Mouse (Mus musculus) CH12.LX (cell line): ENCODE data around the gene Ranbp9. TPM values are rescaled to one million over a fixed set of nuclear protein-coding genes. Genes with fewer than 3 reads are reported as not detected.

Experiments used
- DNase-seq: peaks from one replicate; pipeline ENCODE4 v3.0.0-alpha.2; 2013; ENCODE audit errors: extremely low read depth
- H3K27ac ChIP-seq: 2 replicates; pipeline ENCODE4 v1.5.1; 2012; ENCODE audit warnings: low read depth, mild to moderate bottlenecking, control low read depth, moderate library complexity; ENCODE audit not compliant: insufficient read depth
- H3K27me3 ChIP-seq: replicated peaks from 2 replicates; pipeline ENCODE3; 2012; ENCODE audit warnings: inconsistent platforms
- H3K36me3 ChIP-seq, 2 experiments: replicated peaks in 1 of 2; 2 replicates each; pipeline versions ENCODE3 to v1.6.1; 2012; ENCODE audit warnings: inconsistent platforms in 1 of 2, low read length in 1 of 2, mild to moderate bottlenecking in 1 of 2, mixed read lengths in 1 of 2, moderate library complexity in 1 of 2; ENCODE audit not compliant: control insufficient read depth in 1 of 2, insufficient read depth in 1 of 2
- H3K4me1 ChIP-seq, 2 experiments: 2 replicates each; pipeline ENCODE4 v1.6.1; 2012; ENCODE audit warnings: inconsistent platforms in 1 of 2, moderate library complexity in 1 of 2; ENCODE audit not compliant: insufficient read depth in 2 of 2, control insufficient read depth in 1 of 2
- H3K4me2 ChIP-seq: 2 replicates; pipeline ENCODE4 v1.6.1; 2012; ENCODE audit warnings: low read depth, mild to moderate bottlenecking, control low read depth; ENCODE audit not compliant: poor library complexity, insufficient read depth, severe bottlenecking
- H3K4me3 ChIP-seq, 3 experiments: fragments of 150-350 bp in 1 of 3; sonication (generic) in 1 of 3; replicated peaks in 1 of 3; 2 replicates each; pipeline versions ENCODE3 to v1.5.1; 2011 to 2012; ENCODE audit warnings: low read depth in 2 of 3, low read length in 2 of 3, mild to moderate bottlenecking in 2 of 3, moderate library complexity in 2 of 3, control low read depth in 1 of 3, improper control_type of control experiment in 1 of 3, inconsistent platforms in 1 of 3, mixed read lengths in 1 of 3; ENCODE audit not compliant: poor library complexity in 1 of 3
- H3K79me2 ChIP-seq: replicated peaks from 2 replicates; pipeline ENCODE4 v1.6.1; 2012; ENCODE audit warnings: mild to moderate bottlenecking, moderate library complexity; ENCODE audit not compliant: control insufficient read depth, poor library complexity, insufficient read depth, severe bottlenecking; ENCODE audit errors: extremely low read depth
- H3K9ac ChIP-seq: 2 replicates; pipeline ENCODE4 v1.6.1; 2012; ENCODE audit warnings: low read depth, mild to moderate bottlenecking, control low read depth, moderate library complexity; ENCODE audit not compliant: insufficient read depth
- H3K9me3 ChIP-seq: replicated peaks from 2 replicates; pipeline ENCODE3; 2012; ENCODE audit warnings: low read length, inconsistent platforms, mixed read lengths
- IRF4 ChIP-seq: IDR thresholded peaks from 2 replicates; pipeline ENCODE4 v1.6.1; 2014; ENCODE audit warnings: low read depth, mild to moderate bottlenecking, inconsistent platforms, low read length, improper control_type of control experiment
- JUN ChIP-seq: IDR thresholded peaks from 2 replicates; pipeline ENCODE4 v1.6.1; 2011; ENCODE audit warnings: low read depth, mild to moderate bottlenecking, low read length, improper control_type of control experiment, moderate library complexity; ENCODE audit not compliant: insufficient read depth
- JUND ChIP-seq: conservative IDR thresholded peaks from 2 replicates; pipeline ENCODE4 v1.6.1; 2011; ENCODE audit warnings: low read depth, low read length, improper control_type of control experiment
- MAFK ChIP-seq: IDR thresholded peaks from 2 replicates; pipeline ENCODE4 v1.6.1; 2011; ENCODE audit warnings: low read length, improper control_type of control experiment; ENCODE audit not compliant: insufficient replicate concordance
- MAX ChIP-seq: IDR thresholded peaks from 2 replicates; pipeline ENCODE4 v1.6.1; 2011; ENCODE audit warnings: low read length, improper control_type of control experiment
- MAZ ChIP-seq: IDR thresholded peaks from 2 replicates; pipeline ENCODE4 v1.6.1; 2012; ENCODE audit warnings: low read depth, mild to moderate bottlenecking, inconsistent platforms, low read length, improper control_type of control experiment, moderate library complexity
- MYC ChIP-seq: IDR thresholded peaks from 2 replicates; pipeline ENCODE4 v1.6.1; 2011; ENCODE audit warnings: low read depth, mild to moderate bottlenecking, improper control_type of control experiment, low read length
- NRF1 ChIP-seq: IDR thresholded peaks from 2 replicates; pipeline ENCODE4 v1.6.1; 2014; ENCODE audit warnings: low read depth, mild to moderate bottlenecking, inconsistent platforms, low read length, improper control_type of control experiment, moderate library complexity
- POLR2A ChIP-seq: IDR thresholded peaks from 2 replicates; pipeline ENCODE4 v1.6.1; 2011; ENCODE audit warnings: low read depth, mild to moderate bottlenecking, improper control_type of control experiment, low read length
- RAD21 ChIP-seq: IDR thresholded peaks from 2 replicates; pipeline ENCODE4 v1.6.1; 2011; ENCODE audit warnings: low read depth, mild to moderate bottlenecking, low read length, improper control_type of control experiment, moderate library complexity
- SMC3 ChIP-seq: IDR thresholded peaks from 2 replicates; pipeline ENCODE4 v1.6.1; 2011; ENCODE audit warnings: low read depth, low read length, improper control_type of control experiment
- TBP ChIP-seq: conservative IDR thresholded peaks from 2 replicates; pipeline ENCODE4 v1.6.1; 2011; ENCODE audit warnings: low read depth, low read length, improper control_type of control experiment
- TCF12 ChIP-seq: IDR thresholded peaks from 2 replicates; pipeline ENCODE4 v1.6.1; 2014; ENCODE audit warnings: low read depth, mild to moderate bottlenecking, inconsistent platforms, low read length, improper control_type of control experiment
- USF1 ChIP-seq: IDR thresholded peaks from 2 replicates; pipeline ENCODE4 v1.6.1; 2014; ENCODE audit warnings: low read depth, mild to moderate bottlenecking, inconsistent platforms, low read length, improper control_type of control experiment
- ZC3H11A ChIP-seq: IDR thresholded peaks from 2 replicates; pipeline ENCODE4 v1.6.1; 2012; ENCODE audit warnings: low read depth, mild to moderate bottlenecking, inconsistent platforms, low read length, improper control_type of control experiment
- ZKSCAN1 ChIP-seq: IDR thresholded peaks from 2 replicates; pipeline ENCODE4 v1.6.1; 2012; ENCODE audit warnings: low read depth, inconsistent platforms, low read length, improper control_type of control experiment, borderline replicate concordance
- ZMIZ1 ChIP-seq: IDR thresholded peaks from 2 replicates; pipeline ENCODE4 v1.6.1; 2012; ENCODE audit warnings: low read depth, mild to moderate bottlenecking, inconsistent platforms, low read length, improper control_type of control experiment
- dilution Hi-C: fragments of 300-500 bp; cut with MboI; formaldehyde crosslinking; loops from 2 replicates; pipeline ENCODE4 v1.14.3; 2020; ENCODE audit warnings: low sequenced_read_pairs; ENCODE audit not compliant: extremely low pct_unique_long_range_greater_than_20kb, extremely low pct_ligation_motif_present
- in situ Hi-C: fragments of 300-500 bp; cut with MboI; formaldehyde crosslinking; loops from 3 replicates; pipeline ENCODE4 v1.14.3; 2019; ENCODE audit warnings: low sequenced_read_pairs, low pct_ligation_motif_present, low pct_unique_long_range_greater_than_20kb, mixed read lengths
- polyA plus RNA-seq: library from polyadenylated mRNA; unstranded; fragments of >175 nt; gene quantifications from 2 replicates; pipeline ENCODE4 v1.2.1, GENCODE M21; 2012; ENCODE audit warnings: low read depth; ENCODE audit not compliant: insufficient read length
- total RNA-seq, 2 experiments: library from RNA; depleted of rRNA; stranded (reverse); fragments of 300-350 nt in 1 of 2; fragments of >200 nt in 1 of 2; gene quantifications; 2 replicates each; pipeline ENCODE4 v1.2.3; 2012 to 2014

Gene Ranbp9
- total and polyA plus RNA-seq, 3 experiments = 22.0 to 37.6 (median 31.8) TPM

DNA sequence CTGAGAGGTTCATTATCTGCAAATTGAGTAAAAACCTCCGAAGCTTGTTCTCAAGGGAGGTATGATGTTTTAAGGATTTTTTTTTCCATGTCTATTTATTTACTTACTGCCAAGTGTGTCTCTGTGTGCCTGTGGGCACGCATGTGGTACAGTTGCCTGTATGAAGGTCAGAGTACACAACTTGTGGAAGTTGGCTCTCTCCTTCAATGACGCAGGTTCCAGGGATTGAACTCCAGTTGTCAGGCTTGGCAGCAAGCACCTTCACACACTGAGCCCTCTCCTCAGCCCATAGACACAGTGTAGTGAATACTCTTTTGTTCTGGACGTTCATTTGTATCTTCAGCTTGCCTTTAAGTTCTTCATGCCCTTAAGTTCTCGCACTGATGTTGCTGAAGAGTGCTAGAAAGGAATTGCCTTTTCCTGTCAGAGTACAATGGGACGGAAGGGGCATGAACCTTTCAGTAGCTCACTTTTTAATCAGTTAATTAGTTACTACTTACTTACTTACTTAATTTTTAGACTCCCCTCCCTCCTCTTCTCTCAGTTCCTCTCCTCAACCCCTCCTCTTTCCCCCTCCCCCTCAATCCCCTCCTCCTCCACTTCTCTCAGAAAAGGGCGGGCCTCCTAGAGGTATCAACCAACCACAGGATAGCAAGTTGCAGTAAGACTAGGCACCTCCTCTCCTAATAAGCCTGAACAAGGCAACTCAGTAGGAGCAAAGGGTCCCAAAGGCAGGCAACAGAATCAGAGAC is 18.8 kb upstream of the Ranbp9 start:
- H3K4me1 ChIP-seq = peaks cover 4 to 35% of the 10 kb centered on the region in 2 experiments
- H3K9ac ChIP-seq = no peak overlapping the region
- no peak for TF ChIP-seq POLR2A
- no peak for TF ChIP-seq NRF1
- TF ChIP-seq TCF12 = no peak
- no peak for TF ChIP-seq MAZ
- TF ChIP-seq ZMIZ1 = no peak
- TF ChIP-seq MAFK = no peak
- no peak for TF ChIP-seq USF1
- TF ChIP-seq ZKSCAN1 = no peak
- no peak for TF ChIP-seq RAD21
- TF ChIP-seq JUN = no peak
- TF ChIP-seq MAX = no peak
- TF ChIP-seq, all 38 proteins: peak for 0
- no peak overlapping the region for H3K4me2 ChIP-seq
- in situ Hi-C loops (no loop called here), dilution Hi-C loops (no loop called here)
- H3K27me3 ChIP-seq = no peaks in the 10 kb centered on the region
- no peaks in the 10 kb centered on the region for H3K36me3 ChIP-seq
- peaks cover 8% of the 10 kb centered on the region for H3K9me3 ChIP-seq
- no peak overlapping the region for H3K4me3 ChIP-seq
- DNase-seq = no peak
- no peaks in the 10 kb centered on the region for H3K79me2 ChIP-seq
- no peak overlapping the region for H3K27ac ChIP-seq

DNA sequence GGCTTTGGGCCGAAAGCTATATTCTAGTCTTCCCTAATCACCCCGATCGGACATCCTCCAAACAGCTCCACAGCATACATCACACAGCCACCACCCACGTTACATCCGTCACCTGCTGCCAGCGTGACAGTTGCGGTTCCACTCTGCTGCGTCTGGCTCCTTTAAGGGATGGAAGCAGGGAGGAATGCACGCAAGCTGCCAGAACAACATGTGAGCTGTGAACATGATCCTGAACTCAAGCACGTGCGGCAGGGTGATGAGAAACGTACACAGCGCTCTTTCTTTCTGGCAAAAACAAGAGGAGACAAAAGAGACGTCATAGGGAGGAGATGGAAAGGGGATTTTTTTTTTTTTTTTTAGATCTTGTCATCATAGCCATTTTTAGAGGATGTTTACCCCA is 17.8 kb upstream of the Ranbp9 start:
- in situ Hi-C loops = no loop called here
- peaks cover 8% of the 10 kb centered on the region for H3K9me3 ChIP-seq

More for the DNA sequence above, 17.8 kb upstream of the Ranbp9 start:
- dilution Hi-C loops = no loop called here
- DNase-seq = no peak
- no peak for TF ChIP-seq ZC3H11A
- no peak for TF ChIP-seq ZMIZ1
- TF ChIP-seq IRF4 = no peak
- no peak for TF ChIP-seq TBP
- TF ChIP-seq POLR2A = no peak
- TF ChIP-seq SMC3 = no peak
- no peak for TF ChIP-seq MYC
- no peak for TF ChIP-seq JUND
- no peak overlapping the region for H3K4me2 ChIP-seq
- H3K9ac ChIP-seq = no peak overlapping the region
- H3K36me3 ChIP-seq = no peaks in the 10 kb centered on the region
- no peak overlapping the region for H3K4me3 ChIP-seq
- H3K4me1 ChIP-seq = peaks cover 4 to 31% of the 10 kb centered on the region in 2 experiments
- H3K79me2 ChIP-seq = no peaks in the 10 kb centered on the region
- no peak overlapping the region for H3K27ac ChIP-seq
- no peaks in the 10 kb centered on the region for H3K27me3 ChIP-seq
